Mouse (Mus musculus): ENCODE measurements around the gene Cds1. TPM values are rescaled to one million over a fixed set of nuclear protein-coding genes. Genes with fewer than 3 reads are reported as not detected.

Cds1 gene
- total RNA-seq, 2 experiments from 2014 or later, result 56.0 to 56.2 TPM

DNA sequence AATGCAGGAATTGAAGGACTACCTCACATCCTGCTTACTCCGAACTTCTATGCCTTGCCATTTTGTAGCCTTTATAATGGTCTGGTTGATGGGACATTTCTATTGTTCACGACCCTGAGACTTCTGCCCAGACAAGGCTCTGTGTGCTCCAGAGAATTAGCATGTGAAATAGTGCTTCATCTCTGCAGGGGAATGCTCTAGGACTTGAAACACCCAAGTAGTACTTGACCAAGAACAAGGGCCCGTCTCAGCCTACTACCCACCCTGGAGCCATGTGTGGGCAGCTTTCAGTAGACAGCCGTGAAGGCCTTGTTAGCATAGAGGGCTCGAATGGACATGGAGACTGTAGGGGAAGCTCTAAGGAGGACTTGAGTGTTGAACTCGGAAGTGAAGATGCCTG, 2.6 kb downstream of the Cds1 start:
- no peak for DNase-seq (ENCODE audit: extremely low spot score in 1 of 2, low spot score in 2 of 2)
- intact Hi-C loops (cut with DNase I), result loop anchor here (5.0 kb wide), 1 partner anchor 60 kb away; no protein-coding TSS in a partner anchor

DNA sequence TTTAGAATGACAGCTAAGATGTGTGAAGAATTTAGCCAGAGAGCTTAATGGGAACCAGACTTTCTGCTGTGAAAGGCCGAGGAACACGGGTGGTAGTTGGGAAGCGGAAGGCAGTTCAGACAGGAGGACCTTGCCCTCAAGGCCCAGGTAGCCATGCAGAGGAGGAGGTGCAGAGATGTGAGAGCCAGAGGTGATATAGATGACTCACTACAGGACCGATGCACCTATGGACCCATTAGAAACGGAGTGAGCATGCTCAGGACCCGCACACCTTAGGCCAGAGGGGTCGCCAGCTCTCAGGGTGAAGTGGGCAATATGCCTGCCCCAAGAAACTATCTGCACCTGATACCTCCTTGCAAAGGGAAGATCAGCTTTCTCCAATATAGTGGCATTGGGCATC, 3.6 kb downstream of the Cds1 start:
- intact Hi-C loops (cut with DNase I), result loop anchor here (5.0 kb wide), 1 partner anchor 59 kb away; no protein-coding TSS in a partner anchor
- DNase-seq (ENCODE audit: extremely low spot score in 1 of 2, low spot score in 2 of 2), result no peak

DNA sequence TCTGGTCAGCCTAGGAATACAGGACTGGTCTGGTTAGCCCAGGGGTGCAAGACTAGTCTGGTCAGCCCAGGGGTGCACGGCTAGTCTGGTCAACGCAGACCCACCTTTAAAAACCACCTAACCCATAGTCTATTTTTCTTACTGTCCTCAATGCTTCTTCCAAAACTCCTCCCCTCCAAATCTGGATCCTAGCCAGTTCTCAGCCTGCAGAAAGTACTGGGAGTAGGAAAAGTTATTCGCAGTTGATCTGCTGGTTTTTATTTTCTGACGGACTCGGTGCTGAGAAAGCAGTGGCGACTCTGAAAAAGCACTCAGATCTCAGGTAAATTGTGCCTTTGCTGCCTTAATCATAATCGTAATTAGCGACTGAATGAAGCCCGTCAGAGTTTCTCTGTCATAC, 7.7 kb downstream of the Cds1 start:
- DNase-seq (ENCODE audit: extremely low spot score in 1 of 2, low spot score in 2 of 2), result no peak
- intact Hi-C loops (cut with DNase I), result no loop called here

DNA sequence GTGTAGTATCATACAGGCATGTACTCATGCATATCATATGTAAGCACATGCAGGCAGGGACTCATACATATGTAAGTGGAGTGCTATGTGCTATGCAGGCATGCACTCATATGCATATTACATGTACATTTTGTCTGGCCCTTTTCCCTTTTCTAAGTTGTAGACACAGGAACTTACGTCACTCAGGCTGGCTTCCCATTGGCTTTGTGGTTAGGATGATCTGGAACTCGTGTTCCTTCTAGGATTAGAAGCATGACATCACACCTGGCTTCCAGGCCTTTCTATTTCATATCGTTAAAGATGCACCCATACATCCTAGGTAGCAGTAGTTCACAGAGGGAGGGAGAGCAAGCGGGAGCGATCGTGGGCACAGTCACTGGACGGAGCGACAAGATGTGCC, 10.3 kb downstream of the Cds1 start:
- intact Hi-C loops (cut with DNase I), result no loop called here
- no peak for DNase-seq (ENCODE audit: extremely low spot score in 1 of 2, low spot score in 2 of 2)

DNA sequence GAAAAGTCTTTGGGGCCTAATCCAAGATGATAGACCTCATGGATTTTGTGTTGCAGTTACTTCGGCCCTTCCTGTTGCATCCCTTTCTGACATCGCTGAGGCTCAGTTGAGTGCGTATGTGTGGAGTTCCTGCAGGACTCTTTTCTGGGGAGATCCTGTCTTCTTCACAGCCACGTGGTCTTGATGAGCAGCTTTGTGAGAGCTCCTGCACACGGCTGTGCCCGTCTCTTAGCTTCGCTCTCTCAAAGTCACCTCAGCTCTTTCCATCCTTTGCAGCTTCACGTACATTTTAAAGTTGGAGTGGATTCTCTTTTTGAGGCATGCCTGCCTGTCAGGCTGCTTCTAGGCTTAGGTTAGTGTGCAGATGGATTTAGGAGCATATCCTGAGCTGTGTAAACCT, 11.6 kb downstream of the Cds1 start:
- intact Hi-C loops (cut with DNase I), result no loop called here
- DNase-seq (ENCODE audit: extremely low spot score in 1 of 2, low spot score in 2 of 2), result no peak

DNA sequence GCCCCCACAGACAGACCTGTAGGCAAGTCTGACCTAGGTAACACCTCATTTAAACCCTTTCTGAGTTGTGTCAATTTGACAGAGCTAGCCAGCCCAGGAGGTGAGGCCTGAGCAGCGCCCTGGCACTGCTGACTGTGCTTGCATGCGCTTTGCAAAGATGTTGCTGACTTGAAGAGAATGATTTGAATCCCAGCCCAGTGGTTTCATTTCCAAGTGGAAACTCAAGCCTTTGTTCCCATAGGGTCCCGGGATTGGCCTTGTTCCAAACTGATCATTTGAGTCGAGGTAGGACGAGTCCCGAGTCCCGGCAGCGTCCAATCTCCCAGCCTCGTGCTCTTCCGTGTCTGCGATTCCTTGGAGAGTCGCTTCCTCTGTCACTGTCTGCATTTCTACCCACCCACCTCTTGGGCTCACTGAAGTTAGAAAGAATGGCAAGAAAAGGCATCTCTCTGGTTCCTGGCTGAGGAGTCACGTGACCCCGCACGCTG, 14.5 kb downstream of the Cds1 start:
- intact Hi-C loops (cut with DNase I), result no loop called here
- no peak for DNase-seq (ENCODE audit: extremely low spot score in 1 of 2, low spot score in 2 of 2)

DNA sequence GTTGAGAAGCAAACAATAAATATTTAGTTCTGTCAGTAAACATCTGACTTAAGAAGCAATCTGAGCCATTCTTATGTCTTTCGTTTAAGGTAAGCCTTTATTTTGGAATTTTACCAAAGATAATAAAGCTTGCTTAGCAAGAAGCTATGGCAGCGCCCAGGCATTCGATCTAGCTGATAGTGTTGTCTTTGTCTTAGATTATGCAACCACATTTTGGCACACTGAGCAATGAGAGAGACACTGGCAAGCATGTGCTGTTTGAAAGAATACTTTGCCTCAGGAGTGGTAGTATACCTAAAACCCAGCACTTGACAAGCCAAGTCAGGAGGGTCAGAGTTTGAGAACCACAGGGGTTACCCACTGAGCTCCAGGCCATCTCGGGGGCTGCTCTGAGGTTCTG, 16.0 kb downstream of the Cds1 start:
- intact Hi-C loops (cut with DNase I), result no loop called here
- no peak for DNase-seq (ENCODE audit: extremely low spot score in 1 of 2, low spot score in 2 of 2)

DNA sequence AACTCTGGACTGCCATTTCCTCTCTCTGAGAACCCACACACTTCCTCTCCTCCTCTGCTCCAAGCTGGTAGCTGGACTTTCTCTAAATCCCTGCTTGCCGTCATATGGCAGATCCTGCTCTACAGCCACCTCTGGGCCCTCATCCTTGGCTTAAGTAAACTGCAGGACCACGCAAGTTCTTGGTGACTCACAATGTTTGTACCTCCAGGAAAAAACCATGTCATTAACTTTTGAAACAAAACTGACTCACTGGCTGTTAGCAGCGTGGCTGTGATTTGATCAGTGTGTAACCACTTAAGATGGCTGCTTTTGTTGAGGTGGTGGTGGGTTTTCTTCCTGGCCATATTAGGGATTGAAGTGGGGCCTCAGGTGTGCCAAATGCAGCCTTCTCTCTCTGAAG, 19.4 kb downstream of the Cds1 start:
- intact Hi-C loops (cut with DNase I), result no loop called here
- DNase-seq (ENCODE audit: extremely low spot score in 1 of 2, low spot score in 2 of 2), result no peak

DNA sequence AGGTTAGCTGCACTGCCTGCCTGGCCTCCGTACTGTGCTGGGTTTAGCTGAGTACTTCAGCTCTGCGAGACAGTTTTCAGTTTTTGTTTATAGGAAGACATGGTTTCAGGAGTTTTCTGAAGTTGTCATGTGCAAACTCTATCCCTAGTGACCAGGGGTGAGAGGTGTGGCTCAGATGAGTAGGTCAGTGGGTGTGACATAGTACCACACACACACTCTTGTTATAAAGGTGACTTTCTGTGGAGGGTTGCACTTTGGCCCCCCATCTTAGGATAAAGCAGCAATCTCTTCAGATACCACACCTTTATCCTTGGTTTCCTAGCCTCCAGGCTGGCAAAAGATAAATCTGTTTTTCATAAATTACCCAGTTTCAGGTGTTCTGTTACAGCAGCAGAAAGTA, 19.9 kb downstream of the Cds1 start:
- no peak for DNase-seq (ENCODE audit: extremely low spot score in 1 of 2, low spot score in 2 of 2)
- intact Hi-C loops (cut with DNase I), result no loop called here

DNA sequence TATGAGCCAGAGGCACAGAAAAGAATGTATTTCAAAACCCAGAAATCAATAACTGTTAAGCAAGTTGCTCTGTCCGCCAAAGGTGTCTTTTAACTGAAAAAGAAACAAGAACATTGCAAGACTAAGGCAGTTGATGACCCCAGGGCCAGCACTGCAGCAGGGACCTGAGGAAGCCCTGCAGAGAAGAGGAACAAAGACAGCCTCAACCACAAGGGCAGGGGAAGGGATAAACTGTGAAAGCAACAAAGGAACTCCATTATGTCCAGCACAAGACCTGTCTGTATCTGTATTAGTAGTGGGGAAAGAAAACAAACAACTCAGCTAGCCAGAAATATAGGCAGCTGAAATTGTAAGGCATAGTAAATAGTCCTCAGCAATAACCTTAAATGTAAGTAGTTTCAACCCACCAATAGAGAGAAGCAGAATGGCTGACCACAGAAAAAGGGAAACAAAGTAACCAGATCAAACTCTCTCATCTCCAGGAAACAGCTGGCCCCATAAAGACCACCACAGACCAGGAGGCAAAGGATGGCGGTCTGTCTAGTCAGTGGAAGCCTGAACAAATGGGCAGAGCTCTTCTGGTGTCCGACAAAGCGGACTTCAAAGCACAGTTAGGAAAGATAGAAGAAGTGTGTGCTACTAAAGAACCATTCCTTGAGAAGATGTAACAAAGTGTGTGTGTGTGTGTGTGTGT, 21.1 kb downstream of the Cds1 start:
- DNase-seq (ENCODE audit: extremely low spot score in 1 of 2, low spot score in 2 of 2), result no peak

DNA sequence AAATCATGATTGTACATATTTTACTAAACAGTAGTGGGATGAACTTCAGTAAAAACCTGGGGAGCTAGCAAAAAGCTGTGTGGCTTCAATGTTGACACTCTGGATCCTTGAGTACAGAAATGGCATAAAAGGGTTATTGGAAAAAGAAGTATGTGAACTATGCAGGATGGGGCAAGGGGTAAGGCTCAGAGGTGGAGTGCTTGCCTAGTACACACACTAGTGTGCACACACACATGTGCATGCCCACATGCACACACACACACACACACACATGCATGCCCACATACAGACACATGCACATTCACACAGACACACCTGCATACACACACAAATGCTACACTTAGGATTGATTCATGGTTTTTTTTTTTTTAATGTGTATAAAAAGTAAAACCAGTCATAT, 24.8 kb downstream of the Cds1 start:
- no peak for DNase-seq (ENCODE audit: extremely low spot score in 1 of 2, low spot score in 2 of 2)
- intact Hi-C loops (cut with DNase I), result no loop called here

More for the DNA sequence above, 21.1 kb downstream of the Cds1 start:
- intact Hi-C loops (cut with DNase I), result no loop called here

DNA sequence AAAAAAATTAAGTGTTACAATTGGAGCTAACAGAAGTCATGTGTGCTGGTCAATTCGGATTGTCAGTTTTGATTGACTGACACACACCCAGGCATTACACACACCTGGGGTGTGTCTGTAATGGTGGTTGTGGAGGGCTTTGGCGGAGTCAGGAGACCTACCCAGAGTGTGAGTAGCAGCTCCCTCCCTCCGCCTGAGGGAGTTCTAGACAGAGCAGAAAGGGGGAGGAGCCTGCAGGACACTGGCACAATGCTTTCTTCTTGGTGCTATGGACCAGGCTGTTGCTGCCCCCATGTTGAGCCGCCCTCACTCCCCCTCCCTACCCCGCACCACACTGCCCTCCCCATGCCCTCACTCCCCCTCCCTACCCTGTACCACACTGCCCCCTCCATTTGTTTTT, 25.6 kb downstream of the Cds1 start:
- DNase-seq (ENCODE audit: extremely low spot score in 1 of 2, low spot score in 2 of 2), result no peak
- intact Hi-C loops (cut with DNase I), result no loop called here

DNA sequence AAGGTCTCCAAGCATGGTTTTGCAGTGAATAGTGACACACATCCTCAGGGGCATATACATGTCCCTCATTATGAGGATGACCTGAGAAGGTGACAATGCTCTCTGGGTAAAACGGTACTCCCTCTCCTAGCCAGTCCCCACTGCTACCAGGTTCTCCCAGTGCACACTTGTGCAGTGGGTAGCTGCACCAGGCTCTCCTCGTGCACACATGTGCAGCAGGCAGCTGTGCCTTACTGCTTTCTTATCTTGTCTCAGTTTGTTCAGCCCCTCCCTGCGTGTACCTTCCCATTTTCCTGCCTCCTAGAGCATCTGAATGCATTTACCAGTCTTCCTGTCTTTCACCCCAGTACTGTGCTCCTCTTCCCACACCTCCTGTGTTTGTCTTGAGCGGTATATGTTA, 27.7 kb downstream of the Cds1 start:
- no peak for DNase-seq (ENCODE audit: extremely low spot score in 1 of 2, low spot score in 2 of 2)
- intact Hi-C loops (cut with DNase I), result no loop called here

DNA sequence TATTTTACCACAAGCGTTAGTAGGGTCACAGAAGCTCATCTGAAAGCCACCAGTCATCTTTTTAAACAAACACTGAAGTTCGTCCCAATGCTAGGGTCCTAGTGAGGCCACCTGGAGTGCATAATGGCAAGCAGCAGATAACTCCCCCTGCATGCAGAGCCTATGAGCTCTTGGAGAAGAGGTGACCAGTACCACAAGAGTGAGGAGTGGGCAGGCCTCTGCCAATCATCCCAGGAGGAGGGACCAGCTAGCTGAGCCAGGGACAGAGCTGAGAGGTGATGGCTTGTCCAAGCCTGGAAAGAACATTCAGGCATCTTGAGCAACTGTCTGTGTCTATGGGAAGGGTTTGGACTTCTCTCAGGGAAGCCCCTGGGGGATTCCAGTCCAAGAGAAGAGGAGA, 37.0 kb downstream of the Cds1 start:
- intact Hi-C loops (cut with DNase I), result no loop called here
- no peak for DNase-seq (ENCODE audit: extremely low spot score in 1 of 2, low spot score in 2 of 2)

DNA sequence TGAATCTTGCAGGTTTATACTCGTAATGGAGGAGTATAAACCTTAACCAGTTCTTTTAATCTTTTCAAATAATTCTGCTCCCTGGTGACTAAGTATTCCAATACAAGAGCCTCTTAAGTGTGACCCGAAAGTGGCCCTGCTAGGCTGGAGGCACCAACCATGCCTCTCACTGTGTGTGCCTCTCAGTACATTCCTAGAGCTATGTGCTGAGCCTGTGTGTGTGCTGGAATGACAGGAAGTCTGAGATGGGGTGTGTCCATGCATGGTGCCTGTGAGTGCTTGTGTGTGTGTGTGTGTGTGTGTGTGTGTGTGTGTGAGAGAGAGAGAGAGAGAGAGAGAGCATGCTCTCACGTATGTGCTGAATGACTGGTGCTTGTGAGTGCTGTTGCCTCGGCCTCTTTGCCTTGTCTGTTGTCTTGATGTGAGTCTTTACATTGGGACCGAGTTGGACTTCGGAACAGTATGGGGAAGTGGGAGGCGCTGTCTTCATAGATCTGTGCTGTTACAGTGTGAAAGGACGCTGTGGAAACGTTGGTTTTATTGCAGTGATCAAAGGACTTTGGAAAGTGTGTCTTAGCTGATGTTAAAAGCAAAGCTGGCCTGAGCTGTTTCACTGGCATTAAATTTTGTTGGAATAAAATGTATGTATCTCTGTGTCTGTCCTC, 37.6 kb downstream of the Cds1 start:
- intact Hi-C loops (cut with DNase I), result no loop called here
- DNase-seq (ENCODE audit: extremely low spot score in 1 of 2, low spot score in 2 of 2), result no peak

DNA sequence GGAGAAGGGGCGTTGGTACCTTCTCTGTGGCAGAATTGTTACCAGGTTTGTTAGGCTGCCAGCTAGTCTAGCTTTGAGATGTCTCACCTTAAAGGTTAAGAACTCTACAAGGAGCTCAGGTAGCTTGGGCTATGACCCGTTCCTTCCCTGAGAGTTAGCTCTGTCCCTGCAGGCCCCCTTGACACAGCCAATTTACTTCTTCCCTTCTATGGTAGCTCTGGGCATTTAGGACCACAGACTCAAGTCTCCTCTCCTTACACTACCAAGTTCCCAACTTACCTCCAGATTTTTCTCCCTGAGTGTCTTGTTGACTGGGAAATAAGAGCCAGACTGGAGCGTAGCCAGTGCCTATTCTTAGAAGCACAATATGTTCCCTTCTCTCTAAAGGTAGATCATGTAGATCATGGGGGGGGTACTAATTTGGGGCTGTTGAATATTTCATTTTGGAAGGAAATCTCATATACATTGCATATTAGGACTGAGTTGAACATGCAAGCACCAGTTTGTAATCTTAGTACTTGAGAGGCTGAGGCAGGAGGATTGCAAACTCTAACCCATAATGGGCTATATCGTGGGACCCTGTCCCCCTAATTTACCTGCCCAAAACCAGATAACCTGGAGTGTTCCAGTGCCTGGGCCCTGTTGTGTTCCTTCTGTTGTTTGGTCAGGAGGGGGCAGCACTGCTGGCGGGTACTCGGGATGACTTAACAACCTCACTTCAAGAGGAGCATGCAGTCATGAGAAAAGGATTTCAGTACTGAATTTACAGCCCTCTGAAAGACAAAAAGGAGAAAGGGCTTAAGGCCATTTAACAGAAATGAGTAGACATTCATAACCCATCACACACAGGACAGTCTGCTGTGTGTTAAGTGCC, 46.6 kb downstream of the Cds1 start:
- intact Hi-C loops (cut with DNase I), result no loop called here
- DNase-seq (ENCODE audit: extremely low spot score in 1 of 2, low spot score in 2 of 2), result no peak

DNA sequence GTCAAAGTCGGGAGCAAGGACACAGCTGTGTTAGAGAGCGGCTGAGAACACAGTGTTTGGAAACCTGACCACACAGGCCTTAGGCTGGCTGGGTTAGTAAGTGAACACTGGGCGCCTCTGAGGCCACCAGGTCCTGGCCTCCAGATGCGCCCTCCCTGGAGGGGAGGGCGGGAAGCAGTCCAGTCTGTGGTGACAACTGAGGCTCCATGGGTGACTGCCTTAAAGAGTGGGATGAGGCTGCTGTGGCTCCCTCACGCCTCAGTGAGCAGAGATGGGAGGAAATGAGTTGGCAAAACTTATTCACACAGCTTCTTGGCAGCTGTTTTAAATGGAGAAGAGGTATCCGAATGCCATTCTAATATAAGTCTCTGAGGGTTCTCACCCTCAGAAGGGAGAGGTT, 51.9 kb downstream of the Cds1 start:
- DNase-seq (ENCODE audit: extremely low spot score in 1 of 2, low spot score in 2 of 2), result no peak
- intact Hi-C loops (cut with DNase I), result no loop called here

DNA sequence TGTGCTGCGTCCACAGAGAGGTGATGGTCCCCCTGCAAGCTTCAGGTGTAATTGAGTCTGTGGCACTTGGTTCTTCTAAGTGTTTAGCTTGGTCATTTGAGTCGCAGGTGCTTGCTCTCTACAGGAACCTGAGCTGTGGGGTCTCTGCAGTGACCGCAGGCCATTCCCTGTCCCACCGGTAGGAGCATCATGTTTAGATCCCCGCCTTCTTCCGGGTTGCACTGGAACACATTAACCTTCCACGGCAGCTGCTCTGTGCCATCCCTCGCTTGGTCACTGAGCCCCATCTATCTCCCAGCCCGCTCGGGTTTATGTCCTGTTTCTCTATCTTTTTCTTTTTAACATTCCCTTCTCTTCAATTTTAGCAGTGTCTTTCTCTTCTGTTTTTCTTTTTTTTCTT, 54.3 kb downstream of the Cds1 start:
- intact Hi-C loops (cut with DNase I), result no loop called here
- no peak for DNase-seq (ENCODE audit: extremely low spot score in 1 of 2, low spot score in 2 of 2)

DNA sequence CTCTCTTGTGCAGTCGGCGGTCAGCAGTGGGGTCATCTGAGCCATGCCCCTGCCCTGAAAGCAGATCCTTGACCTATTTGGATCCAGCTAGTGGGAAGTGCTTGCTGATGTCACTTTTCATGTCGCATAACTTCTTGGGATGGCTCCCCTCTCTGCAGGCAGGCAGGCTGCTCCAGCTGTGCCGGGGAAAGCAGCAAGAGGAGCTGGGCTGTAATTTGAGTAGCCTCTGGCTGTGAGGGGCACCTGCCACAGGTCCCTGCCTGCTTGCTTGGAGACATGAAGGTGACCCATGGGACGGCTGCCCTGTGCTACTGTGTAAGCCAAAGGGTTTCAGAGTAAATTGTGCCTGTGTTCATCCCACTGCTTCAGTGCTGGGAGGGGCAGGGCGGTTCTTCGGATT, 54.9 kb downstream of the Cds1 start:
- intact Hi-C loops (cut with DNase I), result no loop called here
- no peak for DNase-seq (ENCODE audit: extremely low spot score in 1 of 2, low spot score in 2 of 2)

DNA sequence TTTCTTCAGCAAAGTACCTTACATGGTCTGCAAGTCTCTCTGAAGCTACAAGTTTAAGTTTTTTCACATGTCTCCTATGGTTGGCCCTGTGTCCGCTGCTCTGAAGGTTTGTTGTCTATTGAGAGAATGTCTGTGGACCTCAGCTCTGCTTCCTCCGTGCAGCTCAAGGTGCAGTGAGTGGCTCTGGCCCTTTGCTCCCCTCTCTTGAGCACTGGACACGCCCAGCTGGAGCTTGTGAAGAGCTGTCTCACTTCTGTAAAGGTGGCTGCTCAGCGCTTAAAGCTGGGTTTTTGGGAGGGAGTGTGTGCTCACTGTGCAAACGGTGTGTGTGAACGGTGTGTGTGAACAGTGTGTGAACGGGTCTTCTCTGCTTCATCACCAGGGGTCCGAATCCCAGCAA, 56.1 kb downstream of the Cds1 start:
- DNase-seq (ENCODE audit: extremely low spot score in 1 of 2, low spot score in 2 of 2), result no peak
- intact Hi-C loops (cut with DNase I), result no loop called here

All from left cerebral cortex, postnatal 10 days (tissue).